Mouse (Mus musculus): ENCODE measurements at regions not wholly inside any gene's neighbourhood (a gene's known extent, or its start where the extent isn't known, plus 50 kb on each side); places are given as distances from the start of the nearest gene placed in this dataset.

DNA sequence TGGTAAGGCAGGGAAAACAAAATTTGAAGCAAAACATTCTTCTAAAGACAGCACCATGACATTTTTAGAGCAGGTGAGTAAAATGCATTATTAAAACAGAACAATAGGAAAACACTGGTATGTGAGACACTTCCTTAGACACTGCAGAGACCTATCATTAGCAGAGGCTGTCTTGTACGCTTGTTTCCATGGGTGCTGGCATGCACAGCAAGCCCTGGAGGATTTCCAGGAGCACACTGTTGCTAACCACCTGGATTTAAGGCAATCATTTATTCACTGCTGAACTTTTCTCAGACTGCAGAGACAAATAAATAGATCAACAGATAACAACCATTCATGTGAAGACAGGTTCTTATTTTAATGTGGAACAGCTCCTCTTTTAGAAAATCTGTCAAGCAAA lies 127.7 kb downstream of the Pros1 start:
- Histone ChIP-seq H3K4me2 (replicated peaks) (no peak overlapping the region), H3K9me3 (no peaks in the 10 kb centered on the region), H3K4me3 (no peak overlapping the region), H3K36me3 (no peaks in the 10 kb centered on the region), H3K4me1 (0 out of 2 replicates have a peak, but pooled peaks cover 4% of the 10 kb centered on the region), H3K27ac (replicated peaks) (no peak overlapping the region), H3K27me3 (no peaks in the 10 kb centered on the region), H3K9ac (replicated peaks) (no peak overlapping the region)
- 42% methylated on average over 1 of the region's 1 CpGs for WGBS
- ATAC-seq (replicated peaks): no peak

DNA sequence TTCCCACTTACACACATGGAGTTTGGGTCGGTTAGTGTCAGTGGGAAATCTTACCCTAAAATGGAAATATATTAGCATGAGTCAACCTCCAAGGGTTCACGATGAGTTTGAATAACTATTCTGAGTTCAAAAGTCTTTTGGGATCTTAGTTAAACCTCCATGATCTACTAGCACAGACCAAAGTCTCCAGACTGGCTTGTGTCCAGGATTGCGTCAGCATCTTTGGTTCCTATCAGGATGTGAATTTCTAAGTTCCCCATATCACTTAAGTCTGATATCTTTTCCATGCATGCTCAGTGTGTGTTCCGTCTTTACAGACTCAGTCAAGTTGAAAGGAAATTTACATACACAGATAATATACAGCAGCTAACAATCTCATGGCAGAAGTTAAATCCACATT lies 128.5 kb downstream of the Pros1 start:
- Histone ChIP-seq H3K4me3 (no peak overlapping the region), H3K9ac (replicated peaks) (no peak overlapping the region), H3K4me1 (0 out of 2 replicates have a peak, but pooled peaks cover 4% of the 10 kb centered on the region), H3K27ac (replicated peaks) (no peak overlapping the region), H3K4me2 (replicated peaks) (no peak overlapping the region), H3K27me3 (no peaks in the 10 kb centered on the region), H3K36me3 (no peaks in the 10 kb centered on the region), H3K9me3 (no peaks in the 10 kb centered on the region)
- WGBS: 76% methylated on average over 4 of the region's 4 CpGs
- no peak for ATAC-seq (replicated peaks)

DNA sequence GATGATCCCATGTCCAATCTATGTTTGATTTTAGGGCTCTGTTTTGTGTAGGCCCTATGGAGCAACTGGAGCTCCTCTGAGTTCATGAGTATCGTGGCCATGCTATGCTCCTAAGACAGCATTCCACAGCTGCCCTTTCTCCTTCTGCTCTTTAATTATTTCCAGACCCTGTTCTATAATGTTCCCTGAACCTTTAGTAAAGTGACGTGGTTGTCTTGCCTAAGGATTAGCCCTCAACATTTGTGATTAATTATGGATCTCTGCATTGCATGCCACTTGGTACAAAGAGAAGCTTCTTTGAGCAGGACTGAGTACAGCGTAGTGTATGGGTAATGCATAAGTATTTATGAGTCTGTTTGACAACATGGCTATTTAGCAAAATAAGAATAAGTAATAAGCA lies 141.4 kb downstream of the Pros1 start:
- H3K27me3 ChIP-seq: no peaks in the 10 kb centered on the region
- WGBS: 91% methylated on average over 3 of the region's 3 CpGs
- H3K27ac ChIP-seq (replicated peaks): no peak overlapping the region
- H3K9me3 ChIP-seq: no peaks in the 10 kb centered on the region
- H3K4me3 ChIP-seq: no peak overlapping the region
- ATAC-seq (replicated peaks): no peak
- H3K4me1 ChIP-seq: no peaks in the 10 kb centered on the region
- H3K4me2 ChIP-seq (replicated peaks): no peak overlapping the region
- no peak overlapping the region for H3K9ac ChIP-seq (replicated peaks)
- no peaks in the 10 kb centered on the region for H3K36me3 ChIP-seq

DNA sequence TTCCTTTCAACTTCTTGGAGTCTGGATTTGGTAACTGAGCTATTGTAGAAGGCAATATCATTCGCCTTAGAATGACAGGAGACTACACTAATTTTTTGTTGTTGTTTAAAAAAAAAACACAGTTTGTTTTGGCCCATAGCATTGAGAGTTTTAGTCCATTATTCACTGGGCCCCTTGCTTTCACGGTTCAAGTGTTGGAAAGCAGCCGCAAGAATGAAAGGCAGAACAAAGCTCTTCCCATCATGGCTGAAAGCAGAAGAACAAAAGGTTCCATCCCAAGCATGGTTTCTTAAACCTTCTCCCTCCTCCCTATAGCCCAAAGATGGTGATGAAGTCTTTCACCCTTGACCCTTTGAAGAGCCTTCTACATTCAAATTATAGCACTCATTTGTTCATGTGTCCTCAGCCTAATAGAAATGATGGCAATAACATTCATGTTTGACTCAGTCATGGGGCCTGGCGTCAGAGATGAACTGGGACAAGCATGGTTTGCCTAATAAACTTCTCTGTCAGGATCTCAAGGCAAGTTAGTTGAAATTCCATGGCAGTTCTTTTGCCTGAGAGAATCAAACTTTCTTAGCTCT lies 157.1 kb downstream of the Pros1 start:
- no peak for ATAC-seq (replicated peaks)
- H3K4me1 ChIP-seq: no peaks in the 10 kb centered on the region
- 18% methylated on average over 4 of the region's 4 CpGs for WGBS
- no peaks in the 10 kb centered on the region for H3K9me3 ChIP-seq
- no peak overlapping the region for H3K27ac ChIP-seq (replicated peaks)
- no peak overlapping the region for H3K9ac ChIP-seq (replicated peaks)
- no peaks in the 10 kb centered on the region for H3K27me3 ChIP-seq
- no peak overlapping the region for H3K4me2 ChIP-seq (replicated peaks)
- H3K36me3 ChIP-seq: no peaks in the 10 kb centered on the region
- H3K4me3 ChIP-seq: no peak overlapping the region

DNA sequence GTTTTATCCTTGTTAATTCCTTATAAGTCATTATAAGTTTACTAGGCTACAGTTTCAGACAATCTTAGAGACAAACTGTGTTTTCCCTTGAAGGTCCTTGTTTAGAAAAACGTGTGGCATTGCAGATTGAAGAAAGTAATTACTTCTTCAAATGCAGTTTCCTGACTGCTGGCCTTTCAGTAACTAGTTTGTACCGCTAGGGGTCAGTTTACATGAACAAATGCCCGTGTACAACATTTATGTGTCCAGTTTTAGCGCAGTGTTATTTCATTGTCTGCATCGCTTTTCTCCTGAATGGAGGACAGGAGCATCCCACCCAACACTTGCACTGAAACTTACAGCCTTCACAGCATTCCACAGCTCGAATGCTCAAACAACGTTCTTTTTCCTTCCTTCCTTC lies 160.3 kb downstream of the Pros1 start:
- Histone ChIP-seq H3K9me3 (no peaks in the 10 kb centered on the region), H3K9ac (replicated peaks) (no peak overlapping the region), H3K4me1 (no peaks in the 10 kb centered on the region), H3K4me2 (replicated peaks) (no peak overlapping the region), H3K27ac (replicated peaks) (no peak overlapping the region), H3K36me3 (no peaks in the 10 kb centered on the region), H3K27me3 (no peaks in the 10 kb centered on the region), H3K4me3 (no peak overlapping the region)
- 41% methylated on average over 7 of the region's 7 CpGs for WGBS
- no peak for ATAC-seq (replicated peaks)

DNA sequence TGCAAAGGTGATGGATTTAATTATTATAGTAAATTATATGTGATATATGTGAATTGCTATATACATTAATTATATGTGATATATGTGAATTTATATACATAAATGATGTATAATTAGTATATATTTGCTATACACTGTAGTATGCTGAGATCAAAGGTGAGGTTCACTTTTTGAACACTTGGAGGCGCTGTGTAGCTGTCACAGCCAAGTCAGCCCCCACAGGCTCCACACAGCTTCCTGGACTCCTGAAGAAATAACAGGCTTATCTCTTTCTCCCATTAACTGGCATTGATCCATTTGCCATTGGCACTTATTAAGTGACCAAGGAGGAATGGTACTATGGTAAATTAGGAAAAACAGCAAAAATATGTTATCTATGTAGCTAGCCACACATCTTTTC lies 162.0 kb downstream of the Pros1 start:
- 47% methylated on average over 1 of the region's 1 CpGs for WGBS
- 0 out of 2 replicates have a peak, but pooled peaks have one; percentile 41 for ATAC-seq (replicated peaks)
- Histone ChIP-seq H3K27ac (replicated peaks) (no peak overlapping the region), H3K4me3 (no peak overlapping the region), H3K4me2 (replicated peaks) (no peak overlapping the region), H3K9ac (replicated peaks) (no peak overlapping the region), H3K4me1 (no peaks in the 10 kb centered on the region), H3K36me3 (no peaks in the 10 kb centered on the region), H3K9me3 (no peaks in the 10 kb centered on the region), H3K27me3 (no peaks in the 10 kb centered on the region)

DNA sequence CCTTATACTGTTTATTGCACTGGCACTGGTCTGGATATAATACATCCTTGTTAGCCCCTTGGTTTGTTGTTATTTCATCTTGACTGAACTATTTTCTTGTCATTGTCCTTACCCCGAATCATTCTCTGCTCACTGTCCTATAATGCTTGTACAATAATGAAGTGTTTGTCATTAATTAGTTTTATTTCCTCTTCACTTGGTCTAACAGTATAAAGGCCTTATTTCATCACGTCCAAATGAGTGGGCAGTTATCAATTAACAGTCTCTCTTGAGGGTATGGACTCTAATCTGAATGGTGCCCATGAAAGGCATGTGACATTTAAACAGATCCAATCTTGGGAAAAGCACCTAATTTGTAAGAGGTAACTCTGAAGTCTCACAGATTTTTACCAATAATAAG lies 162.6 kb downstream of the Pros1 start:
- no peaks in the 10 kb centered on the region for H3K4me1 ChIP-seq
- no peaks in the 10 kb centered on the region for H3K36me3 ChIP-seq
- no peak overlapping the region for H3K4me3 ChIP-seq
- no peak overlapping the region for H3K4me2 ChIP-seq (replicated peaks)
- no peak for ATAC-seq (replicated peaks)
- 21% methylated on average over 2 of the region's 2 CpGs for WGBS
- no peak overlapping the region for H3K27ac ChIP-seq (replicated peaks)
- H3K9me3 ChIP-seq: no peaks in the 10 kb centered on the region
- no peaks in the 10 kb centered on the region for H3K27me3 ChIP-seq
- H3K9ac ChIP-seq (replicated peaks): no peak overlapping the region

DNA sequence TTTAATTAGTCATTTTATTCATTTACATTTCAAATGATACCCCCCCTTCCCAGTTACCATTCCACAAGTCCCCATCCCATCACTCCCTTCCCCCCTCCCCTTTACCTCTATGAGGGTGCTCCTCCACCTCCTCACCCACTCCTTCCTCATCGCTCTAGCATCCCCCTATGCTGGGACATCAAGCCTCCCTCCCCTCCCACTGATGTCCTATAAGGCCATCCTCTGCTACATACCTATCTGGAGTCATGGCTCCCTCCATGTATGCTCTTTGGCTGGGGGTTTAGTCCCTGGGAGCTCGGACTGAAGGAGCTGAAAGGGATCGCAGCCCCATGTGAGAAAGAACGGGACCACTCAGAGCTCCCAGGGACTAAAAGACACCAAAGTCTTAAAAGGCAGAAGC lies 176.3 kb downstream of the Pros1 start:
- no peaks in the 10 kb centered on the region for H3K36me3 ChIP-seq
- H3K27ac ChIP-seq (replicated peaks): peak overlapping the region; percentile 51
- H3K4me3 ChIP-seq: no peak overlapping the region
- H3K4me1 ChIP-seq: peaks cover 18% of the 10 kb centered on the region
- WGBS: 52% methylated on average over 4 of the region's 4 CpGs
- ATAC-seq (replicated peaks): peak; percentile 72
- no peak overlapping the region for H3K9ac ChIP-seq (replicated peaks)
- no peaks in the 10 kb centered on the region for H3K27me3 ChIP-seq
- H3K9me3 ChIP-seq: no peaks in the 10 kb centered on the region
- H3K4me2 ChIP-seq (replicated peaks): no peak overlapping the region

DNA sequence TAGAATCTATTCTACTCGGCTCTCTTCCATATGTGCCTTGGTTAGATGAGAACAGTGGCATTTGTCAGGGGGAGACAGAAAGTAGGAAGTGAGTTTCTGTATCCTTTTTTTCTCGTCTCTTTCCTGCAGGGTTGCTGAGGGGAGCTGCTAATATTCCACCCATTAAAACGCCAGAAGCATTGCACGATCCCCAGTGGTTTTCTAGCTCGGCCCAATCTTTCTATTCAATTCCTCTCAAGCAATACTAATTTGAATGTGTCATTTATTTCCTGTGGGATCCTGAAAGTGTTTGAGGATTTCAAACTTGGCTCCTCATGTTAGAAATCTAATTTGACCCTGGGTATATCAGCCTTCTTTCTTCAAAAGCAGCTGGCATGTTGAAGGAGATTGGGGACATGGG lies 176.9 kb downstream of the Pros1 start:
- no peak overlapping the region for H3K9ac ChIP-seq (replicated peaks)
- no peaks in the 10 kb centered on the region for H3K27me3 ChIP-seq
- H3K4me2 ChIP-seq (replicated peaks): no peak overlapping the region
- H3K4me1 ChIP-seq: peaks cover 18% of the 10 kb centered on the region
- 9% methylated on average over 5 of the region's 5 CpGs for WGBS
- peak; percentile 70 for ATAC-seq (replicated peaks)
- H3K36me3 ChIP-seq: no peaks in the 10 kb centered on the region
- H3K9me3 ChIP-seq: no peaks in the 10 kb centered on the region
- H3K27ac ChIP-seq (replicated peaks): peak overlapping the region; percentile 51; the same call in 1 of the 2 replicates
- no peak overlapping the region for H3K4me3 ChIP-seq

DNA sequence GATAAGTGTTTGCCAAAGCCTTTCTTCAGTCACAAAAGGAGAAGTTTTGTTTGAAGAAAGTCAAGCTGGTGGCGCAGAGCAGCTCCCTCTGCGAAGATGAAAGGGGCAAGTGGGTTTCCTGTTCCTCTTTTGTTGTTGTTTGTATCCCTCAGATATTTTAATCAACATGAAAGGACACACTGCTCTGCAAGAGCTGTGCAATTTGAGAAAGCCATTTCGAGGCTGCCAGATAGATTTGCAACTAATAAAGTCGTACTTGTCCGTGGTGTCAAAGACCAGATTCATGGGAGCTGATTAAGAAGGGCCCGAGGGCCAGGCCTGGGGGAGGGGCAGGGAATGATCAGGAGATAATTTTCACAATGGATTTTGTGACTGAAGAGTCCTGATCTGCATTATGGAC lies 177.7 kb downstream of the Pros1 start:
- 0 out of 2 replicates have a peak, but pooled peaks have one; percentile 15 for ATAC-seq (replicated peaks)
- Histone ChIP-seq H3K4me1 (peaks cover 18% of the 10 kb centered on the region), H3K9ac (replicated peaks) (no peak overlapping the region), H3K27ac (replicated peaks) (no peak overlapping the region), H3K4me3 (no peak overlapping the region), H3K9me3 (no peaks in the 10 kb centered on the region), H3K36me3 (no peaks in the 10 kb centered on the region), H3K27me3 (no peaks in the 10 kb centered on the region), H3K4me2 (replicated peaks) (no peak overlapping the region)
- WGBS: 6% methylated on average over 6 of the region's 6 CpGs

DNA sequence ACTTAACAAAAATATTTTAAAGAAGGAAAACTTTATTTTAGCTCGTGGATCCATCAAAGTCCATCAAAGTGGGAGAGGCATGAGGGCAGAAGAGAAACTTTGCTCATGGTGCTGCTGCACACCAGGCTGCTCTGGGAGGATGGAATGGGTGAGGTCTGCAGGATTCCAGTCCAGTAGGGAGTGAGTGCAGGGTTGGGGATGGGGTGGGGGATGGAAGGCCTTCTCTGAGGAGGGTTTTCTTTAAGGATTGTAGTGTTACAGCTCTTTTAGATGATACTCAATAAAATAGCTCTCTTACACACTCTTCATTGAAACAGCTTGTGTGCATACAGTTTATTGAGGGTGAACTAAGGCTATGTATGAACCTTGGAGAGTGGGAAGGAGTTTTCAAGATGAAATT lies 195.0 kb downstream of the Pros1 start:
- Histone ChIP-seq H3K9me3 (no peaks in the 10 kb centered on the region), H3K27ac (replicated peaks) (no peak overlapping the region), H3K4me3 (no peak overlapping the region), H3K4me1 (no peaks in the 10 kb centered on the region), H3K9ac (replicated peaks) (no peak overlapping the region), H3K36me3 (no peaks in the 10 kb centered on the region), H3K4me2 (replicated peaks) (no peak overlapping the region), H3K27me3 (no peaks in the 10 kb centered on the region)
- no peak for ATAC-seq (replicated peaks)
- 80% methylated on average over 1 of the region's 1 CpGs for WGBS

DNA sequence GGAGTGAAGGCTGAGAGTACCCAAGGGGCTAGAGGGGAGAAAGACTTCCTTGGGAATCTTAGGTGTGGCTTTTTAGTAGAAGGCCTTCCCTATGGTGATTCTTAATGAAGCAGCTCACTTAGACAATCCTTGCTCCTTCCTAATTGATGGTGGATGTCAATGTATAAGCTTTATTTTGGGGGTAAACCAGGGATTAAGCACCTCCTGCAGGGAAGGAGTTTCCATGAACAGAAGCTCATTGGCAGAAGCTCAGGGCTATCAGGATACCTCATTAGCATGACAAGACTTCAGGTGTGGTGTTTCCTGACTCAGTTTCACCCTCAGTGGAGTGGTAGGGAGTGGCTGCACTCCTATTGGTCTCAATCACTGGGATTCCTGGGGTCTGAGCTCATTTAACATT lies 208.8 kb downstream of the Pros1 start:
- no peak overlapping the region for H3K4me3 ChIP-seq
- ATAC-seq (replicated peaks): no peak
- H3K27ac ChIP-seq (replicated peaks): no peak overlapping the region
- no peaks in the 10 kb centered on the region for H3K4me1 ChIP-seq
- H3K9me3 ChIP-seq: no peaks in the 10 kb centered on the region
- H3K36me3 ChIP-seq: no peaks in the 10 kb centered on the region
- H3K9ac ChIP-seq (replicated peaks): no peak overlapping the region
- H3K27me3 ChIP-seq: no peaks in the 10 kb centered on the region
- H3K4me2 ChIP-seq (replicated peaks): no peak overlapping the region

DNA sequence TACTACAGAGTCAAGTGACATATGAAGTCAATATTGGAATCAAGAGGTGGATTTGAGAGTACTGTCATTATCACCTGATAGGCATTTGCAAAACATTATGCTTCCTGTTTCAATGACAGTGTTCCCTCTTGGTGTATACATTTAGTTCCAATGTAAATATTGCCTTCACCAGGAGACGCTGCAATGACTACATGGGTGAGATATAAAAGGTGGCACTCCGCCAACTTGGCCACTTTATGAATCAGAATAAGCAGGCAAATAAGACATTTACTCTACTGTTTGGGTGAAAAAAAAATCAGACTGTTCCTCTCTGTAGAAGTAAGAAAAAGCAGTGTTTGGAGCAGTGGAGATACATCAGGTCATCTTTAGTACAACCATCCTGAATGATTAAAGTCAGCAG lies 215.9 kb downstream of the Pros1 start:
- H3K27ac ChIP-seq (replicated peaks): no peak overlapping the region
- 77% methylated on average over 2 of the region's 2 CpGs for WGBS
- H3K27me3 ChIP-seq: no peaks in the 10 kb centered on the region
- H3K9ac ChIP-seq (replicated peaks): no peak overlapping the region
- H3K36me3 ChIP-seq: no peaks in the 10 kb centered on the region
- ATAC-seq (replicated peaks): no peak
- no peak overlapping the region for H3K4me3 ChIP-seq
- no peaks in the 10 kb centered on the region for H3K4me1 ChIP-seq
- H3K9me3 ChIP-seq: no peaks in the 10 kb centered on the region
- no peak overlapping the region for H3K4me2 ChIP-seq (replicated peaks)
